25 mouse cellular contexts compared by ENCODE assay signal in the genomic region with DNA sequence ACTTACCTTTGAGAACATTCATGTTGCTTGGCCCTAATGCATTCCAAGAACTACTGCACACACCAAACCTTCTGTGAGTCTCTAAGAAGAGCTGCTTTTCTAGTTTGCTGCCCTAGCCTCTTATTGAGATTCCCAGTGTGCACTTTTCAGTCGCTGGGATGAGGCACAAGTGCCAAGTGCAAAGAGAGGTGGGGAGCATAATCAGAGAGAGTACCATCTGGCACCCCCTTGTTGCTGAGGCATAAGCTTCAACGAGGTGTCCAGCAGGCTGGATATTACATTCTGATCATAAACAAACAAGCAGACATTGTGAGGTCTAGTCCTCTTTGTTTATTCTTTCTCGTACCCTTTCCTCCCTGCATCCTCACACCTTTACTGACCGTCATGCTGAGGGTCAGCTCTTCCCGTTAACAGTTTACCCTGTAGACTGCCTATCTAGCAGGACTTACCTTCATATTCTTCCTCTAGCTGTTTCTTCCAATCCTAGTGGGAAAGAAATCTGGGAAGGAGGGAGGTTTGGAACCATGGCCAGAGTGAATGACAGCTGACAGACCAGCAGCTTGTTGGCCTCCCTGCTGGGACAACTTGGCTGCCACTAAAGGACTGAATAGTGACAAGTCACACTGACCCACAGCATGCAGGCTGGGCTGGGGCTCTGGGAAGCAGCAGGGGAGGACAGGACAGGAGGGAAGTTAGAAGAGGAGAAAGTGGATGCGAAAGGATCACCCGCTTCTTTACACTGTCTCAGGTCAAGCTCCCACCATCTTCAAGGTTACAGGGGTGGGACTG. TPM values are rescaled to one million over a fixed set of nuclear protein-coding genes. Genes with fewer than 3 reads are reported as not detected.
DNase-seq lines count a peak whose midpoint lies in the region; ATAC-seq and TF ChIP-seq lines count a peak whose summit lies in the region.
"Had no signal": no experiment of that assay in that cellular context is flagged by ENCODE, and none has a peak within 500 bp of the region (broad histone marks: within the 10 kb centered on the region; RNA-seq: fewer than 3 reads in every experiment).

No protein-coding gene starts in this region.

- peaks cover 5% of the 10 kb centered on the region; the same call in 1 of the 2 replicates for H3K4me1 ChIP-seq in kidney, embryonic 15.5 days
- 0 out of 2 replicates have a peak, but pooled peaks cover 2% of the 10 kb centered on the region for H3K4me1 ChIP-seq in kidney, embryonic 16.5 days (ENCODE audit: insufficient read depth, low read length)

- no peak overlapping the region for H3K27ac ChIP-seq in kidney, embryonic 15.5 days
- no peak overlapping the region for H3K27ac ChIP-seq in kidney, embryonic 16.5 days (ENCODE audit: low read length)
- H3K27ac ChIP-seq: embryonic facial prominence, embryonic 13.5 days; forebrain, embryonic 15.5 days; hindbrain, embryonic 15.5 days; midbrain, embryonic 15.5 days had no signal

- 47% methylated on average over 7 of the region's 7 CpGs for WGBS in kidney, embryonic 15.5 days
- 54% methylated on average over 7 of the region's 7 CpGs for WGBS in kidney, embryonic 16.5 days

- no peak overlapping the region for H3K9ac ChIP-seq in kidney, embryonic 15.5 days
- H3K9ac ChIP-seq in kidney, embryonic 16.5 days (replicated peaks; ENCODE audit: low read length) = no peak overlapping the region
- H3K9ac ChIP-seq: embryonic facial prominence, embryonic 13.5 days; forebrain, embryonic 15.5 days; hindbrain, embryonic 15.5 days; midbrain, embryonic 15.5 days had no signal

- peaks cover 81% of the 10 kb centered on the region for H3K27me3 ChIP-seq in kidney, embryonic 15.5 days
- H3K27me3 ChIP-seq in kidney, embryonic 16.5 days (ENCODE audit: insufficient read depth, low read length) = peaks cover 48% of the 10 kb centered on the region; the same call in 1 of the 2 replicates

- ATAC-seq in kidney, embryonic 15.5 days (replicated peaks; ENCODE audit: low FRiP score) = no peak
- ATAC-seq in kidney, embryonic 16.5 days (ENCODE audit: low FRiP score, low TSS enrichment) = no peak
- no peak for ATAC-seq in granulocyte monocyte progenitor cell, adult 5-6 weeks (replicated peaks; ENCODE audit: poor library complexity, severe bottlenecking)
- ATAC-seq: forebrain, embryonic 15.5 days; lung, postnatal 0 days; midbrain, embryonic 15.5 days had no signal

- TF ChIP-seq POLR2A in brain, embryonic 14.5 days (IDR thresholded peaks at IDR 0.05; ENCODE audit: borderline replicate concordance, extremely low read depth, insufficient read depth, insufficient read length, poor library complexity, severe bottlenecking) = no peak

- no peak overlapping the region for H3K4me3 ChIP-seq in kidney, embryonic 15.5 days (replicated peaks)
- no peak overlapping the region for H3K4me3 ChIP-seq in kidney, embryonic 16.5 days (ENCODE audit: low read length)
- H3K4me3 ChIP-seq: embryonic facial prominence, embryonic 13.5 days; forebrain, embryonic 15.5 days; hindbrain, embryonic 15.5 days; midbrain, embryonic 15.5 days had no signal

- H3K36me3 ChIP-seq in kidney, embryonic 15.5 days = no peaks in the 10 kb centered on the region
- H3K36me3 ChIP-seq in kidney, embryonic 16.5 days (ENCODE audit: insufficient read depth, low read length) = no peaks in the 10 kb centered on the region
- H3K36me3 ChIP-seq: embryonic facial prominence, embryonic 13.5 days; forebrain, embryonic 15.5 days; hindbrain, embryonic 15.5 days; midbrain, embryonic 15.5 days had no signal

- no peak for TF ChIP-seq CTCF in brain, embryonic 14.5 days (IDR thresholded peaks at IDR 0.05; ENCODE audit: borderline replicate concordance, extremely low read depth, insufficient read depth, insufficient read length)

- H3K9me3 ChIP-seq in kidney, embryonic 15.5 days (replicated peaks) = no peaks in the 10 kb centered on the region
- H3K9me3 ChIP-seq in kidney, embryonic 16.5 days (ENCODE audit: low read length) = no peaks in the 10 kb centered on the region
- H3K9me3 ChIP-seq: embryonic facial prominence, embryonic 13.5 days; forebrain, embryonic 15.5 days; hindbrain, embryonic 15.5 days; midbrain, embryonic 15.5 days had no signal

- H3K4me2 ChIP-seq in kidney, embryonic 15.5 days = peak overlapping the region; percentile 79; the same call in 1 of the 2 replicates
- no peak overlapping the region for H3K4me2 ChIP-seq in kidney, embryonic 16.5 days (replicated peaks; ENCODE audit: low read depth, low read length)
- H3K4me2 ChIP-seq: forebrain, embryonic 15.5 days; hindbrain, embryonic 15.5 days; midbrain, embryonic 15.5 days had no signal

- peak; percentile 5 for DNase-seq in brain, embryonic 14.5 days (ENCODE audit: low read depth)
- peak; percentile 55 to 73 for DNase-seq in cerebellum, adult 18-20 months
- DNase-seq in cerebellum, postnatal 25 days = peak; percentile 66 to 80
- no peak for DNase-seq in ovary, adult 18-20 months (ENCODE audit: low spot score)
- DNase-seq: adrenal gland, postnatal 14 days; gastrocnemius, postnatal 25 days; heart, postnatal 10 days; kidney, adult 11 months; kidney, postnatal 10 days; liver; right cerebral cortex, postnatal 25 days had no signal

RNA-seq across cellular contexts. Expression of a gene that starts 2.6 kb away (rescaled TPM):
- 12.2 and 12.9 TPM in 2 replicates for polyA plus RNA-seq in kidney, embryonic 15.5 days (2015; fragmentation: Nextera tagmentation; extraction: Ambion mirVana)
- polyA plus RNA-seq in kidney, embryonic 16.5 days (2015; fragmentation: Nextera tagmentation; extraction: Ambion mirVana) = 12.0 and 12.1 TPM in 2 replicates
- 2.5 and 4.5 TPM in 2 replicates for polyA plus RNA-seq in brain, embryonic 14.5 days (2012; rRNA removed)
- total RNA-seq in granulocyte monocyte progenitor cell, adult 5-6 weeks (2014; fragmentation: Nextera tagmentation) = 19.5 and 21.0 TPM in 2 replicates
- 11.0 and 11.3 TPM in 2 replicates for total RNA-seq in granulocyte monocyte progenitor cell, adult 5-6 weeks (2017)

RNA-seq across cellular contexts. Expression of a gene that starts 57.3 kb away (rescaled TPM):
- polyA plus RNA-seq in kidney, embryonic 15.5 days (2015; fragmentation: Nextera tagmentation; extraction: Ambion mirVana) = 0.36 TPM in 2 replicates
- polyA plus RNA-seq in kidney, embryonic 16.5 days (2015; fragmentation: Nextera tagmentation; extraction: Ambion mirVana) = 0.22 and 0.33 TPM in 2 replicates
- polyA plus RNA-seq in brain, embryonic 14.5 days (2012; rRNA removed) = 0.05 and 0.13 TPM in 2 replicates
- not detected in 2 replicates for total RNA-seq in granulocyte monocyte progenitor cell, adult 5-6 weeks (2014; fragmentation: Nextera tagmentation)
- 1.1 TPM in 1 of 2 replicates, not detected in the other for total RNA-seq in granulocyte monocyte progenitor cell, adult 5-6 weeks (2017)
- total RNA-seq: gastrocnemius, postnatal 25 days; heart, postnatal 10 days; layer of hippocampus, adult 18-20 months; left cerebral cortex, postnatal 36 days; neutrophil, adult 5-6 weeks had no signal
- polyA plus RNA-seq: embryonic facial prominence, embryonic 13.5 days; forebrain, embryonic 15.5 days; hindbrain, embryonic 15.5 days; lung, postnatal 0 days; midbrain, embryonic 15.5 days had no signal

RNA-seq across cellular contexts. Expression of a gene that starts 57.5 kb away (rescaled TPM):
- 0.18 and 0.26 TPM in 2 replicates for polyA plus RNA-seq in kidney, embryonic 15.5 days (2015; fragmentation: Nextera tagmentation; extraction: Ambion mirVana)
- 0.22 and 0.24 TPM in 2 replicates for polyA plus RNA-seq in kidney, embryonic 16.5 days (2015; fragmentation: Nextera tagmentation; extraction: Ambion mirVana)
- polyA plus RNA-seq in brain, embryonic 14.5 days (2012; rRNA removed) = 0.05 and 0.29 TPM in 2 replicates
- not detected in 2 replicates for total RNA-seq in granulocyte monocyte progenitor cell, adult 5-6 weeks (2014; fragmentation: Nextera tagmentation)
- total RNA-seq in granulocyte monocyte progenitor cell, adult 5-6 weeks (2017) = 0.43 and 4.0 TPM in 2 replicates
- total RNA-seq: adrenal gland, postnatal 14 days; gastrocnemius, postnatal 25 days; heart, adult 8-10 months; heart, postnatal 10 days; megakaryocyte progenitor cell, adult 5-6 weeks; neutrophil, adult 5-6 weeks had no signal
- polyA plus RNA-seq: embryonic facial prominence, embryonic 13.5 days; hindbrain, embryonic 15.5 days; lung, postnatal 0 days; stomach, embryonic 16.5 days had no signal
